Mouse (Mus musculus) spleen, adult 2 months (tissue): ENCODE measurements around the gene 4930404H24Rik.

Source experiments
- CTCF ChIP-seq: fragments of 200-500 bp; IDR thresholded peaks from 2 replicates; pipeline ENCODE4 v1.5.1; 2011; ENCODE audit warnings: mild to moderate bottlenecking, inconsistent platforms; ENCODE audit not compliant: insufficient read depth, insufficient read length, insufficient replicate concordance; ENCODE audit errors: extremely low read depth
- POLR2A ChIP-seq: fragments of 200-500 bp; IDR thresholded peaks from 2 replicates; pipeline ENCODE4 v1.6.1; 2011; ENCODE audit warnings: low read depth, low read length, inconsistent platforms

GRCm38 (mm10) chr2:153458022-153458441, 34.6 kb upstream of the 4930404H24Rik start:
- TF ChIP-seq CTCF (no peak), POLR2A (no peak)
